Mouse (Mus musculus) gastrocnemius, adult 18-20 months (tissue): ENCODE results near the gene Klf6. TPM values are rescaled to one million over a fixed set of nuclear protein-coding genes. Genes with fewer than 3 reads are reported as not detected.
A peak's percentile ranks its signal among the peaks of the same experiment; 100 is the strongest.

ENCODE experiments used
- DNase-seq: peaks from one replicate; pipeline ENCODE4 v3.0.0; 2021; ENCODE audit warnings: low spot score
- long read RNA-seq, 2 experiments: library from polyadenylated mRNA; stranded (forward); transcript quantifications; one replicate each; pipeline ENCODE4 v2.0.0; 2021
- total RNA-seq, 2 experiments: library from RNA; stranded (reverse); gene quantifications; 2 replicates each; pipeline ENCODE4 v1.2.3; 2021

Klf6 gene
- total RNA-seq = 10 to 100 TPM; 23.4 to 34.7 TPM
- long read RNA-seq, experiment 1, full-length matches to known transcripts = 21 of 28 reads
- long read RNA-seq, experiment 1, partial matches to known transcripts = 0 of 28 reads
- long read RNA-seq, experiment 1, other reads (novel, unspliced or antisense) = 7 of 28 reads
- long read RNA-seq, experiment 2, full-length matches to known transcripts = 12 of 17 reads
- long read RNA-seq, experiment 2, partial matches to known transcripts = 0 of 17 reads
- long read RNA-seq, experiment 2, other reads (novel, unspliced or antisense) = 5 of 17 reads

GRCm38 (mm10) chr13:5861157-5862002 is at the start of gene Klf6:
Gene Klf6 (plus strand): TSS chr13:5861482.
- DNase-seq = peak; percentile 99

- no peak for DNase-seq
Measured at GRCm38 (mm10) chr13:5813433-5813832, 47.8 kb upstream of the Klf6 start.

- DNase-seq = no peak
Measured at GRCm38 (mm10) chr13:5817250-5817649, 44.0 kb upstream of the Klf6 start.

GRCm38 (mm10) chr13:5819173-5819572 is 42.1 kb upstream of the Klf6 start:
- no peak for DNase-seq

- DNase-seq = no peak
Measured at GRCm38 (mm10) chr13:5822586-5822985, 38.7 kb upstream of the Klf6 start.

- no peak for DNase-seq
Measured at GRCm38 (mm10) chr13:5823150-5823549, 38.1 kb upstream of the Klf6 start.

GRCm38 (mm10) chr13:5824189-5824815 is 37.0 kb upstream of the Klf6 start:
- DNase-seq = no peak

- DNase-seq = peak; percentile 22
Measured at GRCm38 (mm10) chr13:5826170-5826827, 35.0 kb upstream of the Klf6 start.

GRCm38 (mm10) chr13:5831976-5832375 is 29.3 kb upstream of the Klf6 start:
- DNase-seq = no peak

- no peak for DNase-seq
Measured at GRCm38 (mm10) chr13:5837174-5837777, 24.0 kb upstream of the Klf6 start.

GRCm38 (mm10) chr13:5841418-5841817 is 19.9 kb upstream of the Klf6 start:
- peak; percentile 34 for DNase-seq

- no peak for DNase-seq
Measured at GRCm38 (mm10) chr13:5842911-5843310, 18.4 kb upstream of the Klf6 start.

- DNase-seq = no peak
Measured at GRCm38 (mm10) chr13:5843829-5844228, 17.5 kb upstream of the Klf6 start.

GRCm38 (mm10) chr13:5844338-5844737 is 16.9 kb upstream of the Klf6 start:
- no peak for DNase-seq

GRCm38 (mm10) chr13:5845161-5845590 is 16.1 kb upstream of the Klf6 start:
- DNase-seq = peak; percentile 77

- DNase-seq = no peak
Measured at GRCm38 (mm10) chr13:5845605-5846004, 15.7 kb upstream of the Klf6 start.

GRCm38 (mm10) chr13:5846860-5847259 is 14.4 kb upstream of the Klf6 start:
- no peak for DNase-seq

- no peak for DNase-seq
Measured at GRCm38 (mm10) chr13:5847736-5848135, 13.5 kb upstream of the Klf6 start.

GRCm38 (mm10) chr13:5860651-5861156 is 578 bp upstream of the Klf6 start:
- peak; percentile 60 for DNase-seq

- DNase-seq = peak; percentile 63
Measured at GRCm38 (mm10) chr13:5862003-5862625, 832 bp downstream of the Klf6 start.
